Mouse (Mus musculus): ENCODE data around the gene Tmem221. TPM values are rescaled to one million over a fixed set of nuclear protein-coding genes. Genes with fewer than 3 reads are reported as not detected.
A peak's percentile ranks its signal among the peaks of the same experiment; 100 is the strongest.

Tmem221 gene
- under 1 TPM in 1 of 2 experiments, not detected in 1; 0.15 TPM for total RNA-seq (2021)
- long read RNA-seq, experiment 1: 0 reads
- long read RNA-seq, experiment 2: 0 reads

- intact Hi-C loops (cut with DNase I): loop anchor here (2.0 kb wide), 1 partner anchor 74 kb away; no protein-coding TSS in a partner anchor
- DNase-seq: no peak
These were observed at the start of gene Tmem221 for GRCm38 (mm10) chr8:71558071-71558957. Gene Tmem221, minus strand, starts transcription at chr8:71558871.

- intact Hi-C loops (cut with DNase I): no loop called here
- no peak for DNase-seq
These were observed 45.4 kb upstream of the Tmem221 start for GRCm38 (mm10) chr8:71604021-71604420.

DNA sequence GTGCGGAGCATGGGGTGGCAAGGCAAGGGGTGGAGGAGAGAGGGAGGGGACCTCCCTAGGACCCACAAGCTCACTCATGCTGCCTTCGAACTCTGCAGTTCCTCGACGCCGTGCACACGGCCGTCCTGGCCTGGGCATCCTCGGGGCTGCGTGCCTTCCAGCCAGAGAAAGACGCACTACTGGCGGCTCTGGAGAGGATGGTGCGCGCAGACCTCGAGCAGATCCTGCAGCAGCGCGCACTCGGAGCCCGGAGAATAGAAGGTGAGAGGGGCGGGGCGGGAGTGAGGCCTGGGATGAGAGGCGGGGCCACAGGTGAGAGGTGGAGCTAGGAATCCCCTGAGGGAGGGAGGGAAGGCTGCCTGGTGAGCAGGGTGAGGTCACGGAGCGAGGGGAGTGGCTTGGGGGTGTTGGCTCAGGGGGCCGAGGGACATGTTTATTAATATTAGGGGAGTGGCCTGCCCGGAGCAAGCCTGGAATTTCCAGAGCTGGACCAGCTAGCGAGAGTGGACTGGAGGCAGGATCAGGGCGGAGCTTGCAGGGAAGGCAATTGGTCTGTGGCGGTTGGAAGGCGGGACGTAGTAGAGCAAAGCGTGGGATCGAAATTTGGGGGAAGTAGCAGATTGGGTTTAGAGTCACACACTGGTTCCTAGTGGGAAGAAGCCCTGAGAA lies 44.1 kb upstream of the Tmem221 start:
- intact Hi-C loops (cut with DNase I): no loop called here
- DNase-seq: peak; percentile 42

DNA sequence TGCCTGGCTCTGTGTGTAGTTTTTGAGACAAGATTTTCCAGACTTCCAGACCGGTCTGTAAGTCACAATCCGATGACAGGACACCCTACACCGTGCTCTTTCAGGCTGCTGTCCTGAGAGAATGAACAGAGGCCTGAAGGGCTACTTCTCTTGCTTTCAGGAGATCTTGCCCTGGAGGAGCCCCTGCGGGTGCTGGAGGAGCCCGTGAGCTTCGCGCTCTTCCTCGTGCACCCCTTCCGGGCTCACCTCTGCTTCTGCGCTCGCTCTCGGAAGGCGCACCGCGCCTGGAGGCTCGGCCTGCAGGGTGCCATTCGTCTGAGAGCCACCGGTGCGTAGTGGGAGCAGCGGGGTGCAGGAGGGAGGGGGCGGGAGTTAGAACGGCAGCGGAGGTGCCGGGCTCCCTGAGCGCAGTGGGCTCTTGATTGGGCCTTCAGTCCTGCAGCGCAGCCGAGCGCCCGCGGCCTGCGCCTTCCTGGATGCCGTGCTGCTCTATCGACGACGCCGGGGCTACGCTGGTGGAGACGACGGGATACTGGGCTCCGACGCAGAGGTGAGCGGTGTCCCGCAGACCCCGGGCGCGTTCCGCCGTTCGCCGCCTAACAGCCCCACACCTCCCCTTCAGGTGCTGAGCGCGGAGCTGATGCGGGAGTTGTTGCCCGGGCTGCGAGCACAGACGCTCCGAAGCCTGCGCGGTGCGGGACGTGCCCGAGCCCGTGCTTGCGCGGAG lies 43.4 kb upstream of the Tmem221 start:
- intact Hi-C loops (cut with DNase I): no loop called here
- no peak for DNase-seq

DNA sequence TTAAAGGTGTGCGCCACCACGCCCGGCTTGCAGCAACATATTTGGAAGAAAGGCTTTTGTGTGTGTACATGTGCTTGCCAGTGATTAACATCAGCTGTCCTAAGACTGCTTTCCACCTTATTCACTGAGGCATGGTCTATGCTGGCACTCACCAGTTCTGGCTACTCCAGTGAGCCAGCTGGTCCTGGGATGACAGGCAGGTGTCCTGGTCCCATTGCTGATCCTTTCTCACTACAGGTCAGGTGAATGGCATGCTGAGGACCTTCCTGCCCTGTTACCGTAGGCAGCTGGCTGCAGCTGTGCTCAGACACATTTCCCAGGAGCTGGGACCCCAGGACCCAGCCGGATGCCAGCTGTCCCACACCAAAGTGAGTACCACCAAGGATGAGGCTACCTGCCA lies 40.2 kb upstream of the Tmem221 start:
- intact Hi-C loops (cut with DNase I): loop anchor here (5.0 kb wide), 1 partner anchor 33 kb away; no protein-coding TSS in a partner anchor
- DNase-seq: no peak

- DNase-seq: no peak
- intact Hi-C loops (cut with DNase I): loop anchor here (5.0 kb wide), 1 partner anchor 34 kb away; no protein-coding TSS in a partner anchor
These were observed 39.7 kb upstream of the Tmem221 start for GRCm38 (mm10) chr8:71598375-71598774.

- DNase-seq: no peak
- intact Hi-C loops (cut with DNase I): loop anchor here (1.0 to 5.0 kb wide), 3 partner anchors 34 to 63 kb away; no protein-coding TSS in a partner anchor
These were observed 38.8 kb upstream of the Tmem221 start, which contains the start of gene Fam129c for GRCm38 (mm10) chr8:71597451-71597850. Gene Fam129c, plus strand, starts transcription at chr8:71597648.

DNA sequence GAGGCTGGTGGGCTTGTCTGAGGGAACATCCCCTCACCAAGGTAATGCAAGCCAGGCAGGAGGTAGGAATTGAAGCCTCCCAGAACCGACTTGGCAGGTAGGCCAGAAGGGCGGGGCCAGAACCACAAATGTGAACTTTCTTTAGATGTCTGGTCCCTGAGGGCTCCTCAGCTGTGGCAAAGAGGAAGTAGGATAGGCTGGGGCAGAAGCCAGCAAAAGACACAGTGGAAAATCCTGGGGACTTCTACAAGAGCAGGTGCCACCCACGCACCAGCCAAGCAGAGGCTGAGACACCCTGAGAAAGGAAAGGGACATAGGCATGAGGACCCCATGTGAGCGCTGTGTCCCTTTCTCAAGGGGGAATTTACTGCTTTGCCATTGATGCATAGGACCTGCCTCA lies 38.1 kb upstream of the Tmem221 start:
- intact Hi-C loops (cut with DNase I): loop anchor here (1.0 to 5.0 kb wide), 3 partner anchors 33 to 64 kb away; no protein-coding TSS in a partner anchor

GRCm38 (mm10) chr8:71596384-71596783 lies 37.7 kb upstream of the Tmem221 start:
- no peak for DNase-seq
- intact Hi-C loops (cut with DNase I): loop anchor here (2.0 to 5.0 kb wide), 2 partner anchors 36 to 64 kb away; no protein-coding TSS in a partner anchor

More for the DNA sequence above, 38.1 kb upstream of the Tmem221 start:
- DNase-seq: no peak

DNA sequence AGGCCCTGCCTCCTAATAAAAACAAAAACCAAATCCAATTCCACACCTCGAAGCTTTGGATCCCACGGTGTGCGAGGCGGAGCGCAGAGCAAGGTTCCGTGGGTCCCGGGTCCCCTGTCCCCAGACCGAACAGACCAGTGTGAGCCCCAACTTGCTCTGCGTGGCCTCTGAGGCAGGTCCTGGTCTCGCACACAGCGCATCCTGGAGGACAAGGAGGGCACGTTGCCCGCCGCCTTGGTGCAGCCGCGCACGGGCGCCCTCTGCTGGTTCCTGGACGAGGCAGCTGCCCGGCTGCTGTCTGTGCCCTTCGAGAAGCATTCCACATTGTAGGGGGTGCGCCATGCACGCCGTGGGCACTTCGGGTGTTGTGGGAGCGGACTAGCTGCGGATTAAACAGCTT lies 37.2 kb upstream of the Tmem221 start:
- intact Hi-C loops (cut with DNase I): loop anchor here (2.0 to 5.0 kb wide), 2 partner anchors 36 to 65 kb away; no protein-coding TSS in a partner anchor

GRCm38 (mm10) chr8:71594324-71594722 lies 35.7 kb upstream of the Tmem221 start:
- DNase-seq: no peak
- intact Hi-C loops (cut with DNase I): no loop called here

More for the DNA sequence above, 37.2 kb upstream of the Tmem221 start:
- peak; percentile 83 to 88 for DNase-seq

- intact Hi-C loops (cut with DNase I): no loop called here
- DNase-seq: no peak
These were observed 35.1 kb upstream of the Tmem221 start for GRCm38 (mm10) chr8:71593556-71594323.

DNA sequence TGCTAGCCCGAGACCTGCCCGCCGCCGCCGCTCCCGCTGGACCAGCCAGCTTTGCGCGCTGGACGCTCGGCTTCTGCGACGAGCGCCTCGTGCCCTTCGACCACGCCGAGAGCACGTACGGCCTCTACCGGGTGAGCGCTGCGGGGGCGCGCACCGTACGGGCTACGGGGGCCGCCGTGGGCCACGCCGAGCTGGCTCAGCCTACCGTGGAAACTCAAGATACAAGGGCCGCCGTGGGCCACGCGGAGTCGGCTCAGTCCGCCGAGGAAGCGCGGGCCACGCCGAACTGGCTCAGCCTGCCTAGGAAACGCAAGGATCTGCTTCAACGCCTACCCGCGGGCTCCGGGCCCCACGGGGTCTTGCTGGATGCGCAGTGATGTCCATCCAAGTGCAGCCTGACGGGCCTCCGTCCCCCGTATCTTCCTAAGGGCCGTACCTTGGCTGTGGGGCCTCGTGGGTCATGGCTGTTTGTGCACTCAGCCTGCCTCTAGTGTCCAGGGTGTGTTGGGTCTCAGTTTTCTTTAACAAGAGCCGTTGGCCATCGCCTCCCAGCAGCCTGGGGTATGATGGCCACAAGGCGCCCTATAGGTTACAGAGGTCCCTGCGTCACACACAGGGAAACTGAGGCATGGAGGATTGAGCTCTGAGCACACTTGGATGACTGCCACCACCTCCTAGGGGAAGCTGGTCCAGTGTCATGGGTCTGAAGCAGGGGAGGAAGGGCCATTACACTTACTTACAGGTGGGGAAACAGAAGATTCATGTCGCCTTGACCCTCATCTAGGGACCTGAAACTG lies 33.9 kb upstream of the Tmem221 start:
- DNase-seq: peak in 1 of 2 experiments; percentile 65
- intact Hi-C loops (cut with DNase I): no loop called here

- peak; percentile 95 to 96 for DNase-seq
- intact Hi-C loops (cut with DNase I): no loop called here
These were observed 33.1 kb upstream of the Tmem221 start, which contains the start of gene Pgls for GRCm38 (mm10) chr8:71591471-71592373. Gene Pgls, plus strand, starts transcription at chr8:71592176.

DNA sequence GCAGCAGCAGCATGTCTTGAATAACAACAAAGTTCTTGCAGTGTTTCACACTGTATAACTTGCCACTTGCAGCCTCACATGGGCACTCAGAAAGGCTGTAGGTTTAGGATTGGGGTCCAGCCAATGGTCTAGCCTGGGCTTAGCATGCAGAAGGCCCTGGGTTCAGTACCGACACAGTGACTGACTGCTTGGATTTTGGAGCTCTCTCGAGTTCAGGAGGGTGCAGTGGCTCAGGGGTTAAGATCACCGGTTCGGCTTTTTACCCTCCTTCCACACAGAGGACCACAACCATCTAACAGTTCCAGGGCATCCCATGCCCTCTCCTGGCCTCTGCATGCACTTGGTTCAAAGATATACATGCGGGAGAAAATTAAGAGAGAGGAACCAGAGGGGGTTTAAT lies 32.3 kb upstream of the Tmem221 start:
- no peak for DNase-seq
- intact Hi-C loops (cut with DNase I): no loop called here

DNA sequence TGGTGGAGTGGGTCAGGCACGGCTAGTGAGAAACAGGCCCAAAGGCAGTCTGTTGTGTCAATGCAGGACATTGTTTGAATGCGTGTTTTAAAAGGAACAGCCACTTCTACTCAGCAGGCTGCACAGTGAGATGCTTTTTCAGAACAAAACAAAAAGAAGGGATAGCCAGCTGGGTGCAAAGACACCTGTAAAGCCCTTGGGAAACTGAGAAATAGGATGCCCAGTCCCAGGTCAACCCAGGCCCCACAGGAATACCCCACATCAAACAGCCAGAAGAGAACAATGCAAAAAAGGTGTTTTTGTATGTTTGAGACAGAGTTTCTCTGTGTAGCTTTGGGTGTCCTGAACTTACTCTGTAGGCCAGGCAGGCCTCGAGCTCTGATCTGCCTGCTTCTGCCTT lies 30.1 kb upstream of the Tmem221 start:
- no peak for DNase-seq
- intact Hi-C loops (cut with DNase I): no loop called here

- intact Hi-C loops (cut with DNase I): no loop called here
- peak in 1 of 2 experiments; percentile 40 for DNase-seq
These were observed 28.2 kb upstream of the Tmem221 start for GRCm38 (mm10) chr8:71586891-71587290.

- no peak for DNase-seq
- intact Hi-C loops (cut with DNase I): no loop called here
These were observed 21.5 kb upstream of the Tmem221 start for GRCm38 (mm10) chr8:71580201-71580600.
